Mouse (Mus musculus) cerebellum, adult 2 months (tissue): ENCODE results near the gene Akip1. TPM values are rescaled to one million over a fixed set of nuclear protein-coding genes. Genes with fewer than 3 reads are reported as not detected.

ENCODE experiments used
- DNase-seq, 2 experiments: peaks; one replicate each; pipeline ENCODE4 v3.0.0; 2021
- H3K27ac ChIP-seq: fragments of 200-500 bp; 2 replicates; pipeline ENCODE4 v1.5.1; 2012; ENCODE audit warnings: low read length, control low read depth, inconsistent platforms; ENCODE audit not compliant: insufficient read depth
- H3K27me3 ChIP-seq: fragments of 200-500 bp; 2 replicates; pipeline ENCODE4 v1.6.1; 2012; ENCODE audit warnings: inconsistent platforms, mild to moderate bottlenecking, low read length, moderate library complexity; ENCODE audit not compliant: control insufficient read depth, insufficient read depth
- H3K4me1 ChIP-seq: fragments of 200-500 bp; 2 replicates; pipeline ENCODE4 v1.6.1; 2011; ENCODE audit warnings: low read length; ENCODE audit not compliant: control insufficient read depth, insufficient read depth
- H3K4me3 ChIP-seq: fragments of 200-500 bp; replicated peaks from 2 replicates; pipeline ENCODE3; 2011; ENCODE audit warnings: mild to moderate bottlenecking, low read depth, low read length, control low read depth; ENCODE audit not compliant: insufficient read depth
- CTCF ChIP-seq: fragments of 200-500 bp; IDR thresholded peaks from 2 replicates; pipeline ENCODE4 v1.5.1; 2011; ENCODE audit warnings: low read depth, mild to moderate bottlenecking, control low read depth, low read length, moderate library complexity, borderline replicate concordance; ENCODE audit not compliant: insufficient read depth
- POLR2A ChIP-seq: fragments of 200-500 bp; IDR thresholded peaks from 2 replicates; pipeline ENCODE4 v1.6.1; 2011; ENCODE audit warnings: low read length, control low read depth, borderline replicate concordance; ENCODE audit not compliant: insufficient read depth
- WGBS: fragments of 180-500 bp; shearing (Covaris S2); methylation state at CpG from one replicate; pipeline ENCODE4 v1.1.7; 2018; 5-methylcytosine and 5-hydroxymethylcytosine counted together
- polyA plus RNA-seq: library from polyadenylated mRNA; depleted of rRNA; stranded (reverse); fragments of >200 nt; gene quantifications from 2 replicates; pipeline ENCODE4 v1.2.3, GENCODE M21; 2012

Gene Akip1
- polyA plus RNA-seq, 1 experiment = 6.9 TPM

- no peaks in the 10 kb centered on the region for H3K4me1 ChIP-seq
- WGBS = under 1% methylated on average over 38 of the region's 44 CpGs
- peak overlapping the region; percentile 77 for H3K4me3 ChIP-seq
- TF ChIP-seq CTCF = no peak
- no peak for TF ChIP-seq POLR2A
- H3K27me3 ChIP-seq = no peaks in the 10 kb centered on the region
- DNase-seq = peak; percentile 60 to 71
- peak overlapping the region; percentile 1; the same call in 1 of the 2 replicates for H3K27ac ChIP-seq
Measured at GRCm38 (mm10) chr7:109671581-109672471, 31.7 kb upstream of the Akip1 start.

DNA sequence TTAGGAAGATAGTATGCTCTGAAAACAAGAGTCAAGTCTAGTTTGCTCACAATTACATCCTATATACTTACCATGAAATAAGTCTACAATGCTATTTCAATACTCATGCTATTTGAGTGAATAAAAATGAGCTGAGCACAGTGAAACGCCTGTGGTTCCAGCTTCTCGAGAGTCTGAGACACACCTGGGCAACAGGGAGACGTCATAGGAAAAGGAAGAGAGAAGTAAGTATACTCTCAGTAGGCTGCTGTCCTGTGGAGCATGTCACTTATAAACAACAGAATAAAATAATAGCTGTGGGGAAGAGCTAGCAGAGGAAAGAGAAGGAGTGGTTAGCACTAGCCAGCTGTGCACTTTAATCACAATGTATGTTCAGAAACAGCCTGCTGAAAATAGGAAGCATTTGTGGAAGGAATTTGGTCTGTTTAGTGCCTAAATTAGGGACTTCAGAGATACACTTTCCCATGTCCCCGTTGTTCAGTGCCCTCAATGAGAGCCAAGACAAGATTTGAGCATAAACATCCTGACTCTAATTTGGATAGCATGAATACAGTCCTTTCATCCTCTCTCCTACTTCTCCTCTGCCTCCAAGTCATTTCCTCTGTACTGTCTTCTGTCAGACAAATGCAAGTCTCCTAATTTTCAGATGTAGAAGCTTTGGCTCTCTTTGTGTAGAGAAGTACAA, 28.4 kb upstream of the Akip1 start:
- no peak overlapping the region for H3K4me3 ChIP-seq
- no peak for DNase-seq
- 76% methylated on average over 4 of the region's 4 CpGs for WGBS
- H3K4me1 ChIP-seq = no peaks in the 10 kb centered on the region
- TF ChIP-seq CTCF (no peak), POLR2A (no peak)
- no peak overlapping the region for H3K27ac ChIP-seq
- H3K27me3 ChIP-seq = no peaks in the 10 kb centered on the region

DNA sequence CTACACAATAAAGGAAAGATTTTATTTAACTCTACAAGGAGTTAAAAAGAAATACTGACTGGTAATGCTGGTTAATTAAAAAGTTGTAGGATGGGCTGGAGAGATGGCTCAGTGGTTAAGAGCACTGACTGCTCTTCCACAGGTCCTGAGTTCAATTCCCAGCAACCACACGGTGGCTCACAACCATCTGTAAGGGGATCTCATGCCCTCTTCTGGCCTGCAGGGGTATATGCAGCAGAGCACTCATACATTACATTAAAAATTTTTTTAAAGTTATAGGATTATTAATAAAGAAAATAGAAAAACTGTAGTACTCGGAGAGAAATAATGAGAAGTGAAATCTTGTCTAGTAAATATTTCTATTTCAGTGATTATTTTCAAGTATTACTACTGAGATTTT, 23.2 kb upstream of the Akip1 start:
- no peaks in the 10 kb centered on the region for H3K27me3 ChIP-seq
- no peak overlapping the region for H3K4me3 ChIP-seq
- DNase-seq = no peak
- TF ChIP-seq POLR2A = no peak
- no peak for TF ChIP-seq CTCF
- WGBS = 93% methylated on average over 2 of the region's 2 CpGs
- H3K27ac ChIP-seq = no peak overlapping the region
- H3K4me1 ChIP-seq = no peaks in the 10 kb centered on the region

DNA sequence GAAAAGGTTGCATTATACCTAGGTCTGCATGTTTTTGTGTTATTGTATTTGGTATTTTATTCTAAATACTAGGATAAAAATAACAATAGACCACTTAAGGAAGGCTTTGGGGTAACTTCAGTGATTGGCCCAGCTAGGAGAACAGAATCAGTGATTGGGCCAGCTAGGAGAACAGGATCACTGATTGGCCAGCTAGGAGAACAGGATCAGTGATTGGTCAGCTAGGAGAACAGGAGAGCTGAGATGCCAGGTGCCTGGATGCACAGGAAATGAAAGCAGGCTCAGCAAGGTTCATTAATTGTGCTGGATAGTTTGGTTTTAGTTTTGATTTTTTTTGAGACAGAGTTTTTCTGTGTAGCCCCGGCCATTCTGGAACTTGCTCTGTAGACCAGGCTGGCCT, 22.6 kb upstream of the Akip1 start:
- no peak for DNase-seq
- no peaks in the 10 kb centered on the region for H3K4me1 ChIP-seq
- TF ChIP-seq POLR2A = no peak
- TF ChIP-seq CTCF = no peak
- no peak overlapping the region for H3K27ac ChIP-seq
- no peaks in the 10 kb centered on the region for H3K27me3 ChIP-seq
- 95% methylated on average over 1 of the region's 1 CpGs for WGBS
- H3K4me3 ChIP-seq = no peak overlapping the region

- no peak for DNase-seq
- H3K4me1 ChIP-seq = no peaks in the 10 kb centered on the region
- H3K27me3 ChIP-seq = no peaks in the 10 kb centered on the region
- no peak for TF ChIP-seq CTCF
- no peak for TF ChIP-seq POLR2A
- H3K4me3 ChIP-seq = no peak overlapping the region
- no peak overlapping the region for H3K27ac ChIP-seq
- WGBS = 64% methylated on average over 9 of the region's 9 CpGs
Measured at GRCm38 (mm10) chr7:109686585-109687128, 16.8 kb upstream of the Akip1 start.

GRCm38 (mm10) chr7:109690101-109690500, 13.4 kb upstream of the Akip1 start:
- TF ChIP-seq POLR2A (no peak), CTCF (no peak)
- H3K4me3 ChIP-seq = no peak overlapping the region
- 91% methylated on average over 3 of the region's 3 CpGs for WGBS
- no peaks in the 10 kb centered on the region for H3K27me3 ChIP-seq
- no peaks in the 10 kb centered on the region for H3K4me1 ChIP-seq
- DNase-seq = no peak
- H3K27ac ChIP-seq = no peak overlapping the region

- Histone ChIP-seq H3K4me1 (no peaks in the 10 kb centered on the region), H3K27me3 (no peaks in the 10 kb centered on the region), H3K27ac (no peak overlapping the region), H3K4me3 (no peak overlapping the region)
- WGBS = 63% methylated on average over 5 of the region's 5 CpGs
- DNase-seq = no peak
- no peak for TF ChIP-seq CTCF
- TF ChIP-seq POLR2A = no peak
Measured at GRCm38 (mm10) chr7:109690961-109691360, 12.5 kb upstream of the Akip1 start.
